Mouse (Mus musculus) lung, postnatal 0 days (tissue): ENCODE measurements around the gene Fstl1.

Experiments
- CTCF ChIP-seq: IDR thresholded peaks from 2 replicates; pipeline ENCODE4 v1.5.1; 2016; ENCODE audit warnings: antibody characterized with exemption, mild to moderate bottlenecking
- EP300 ChIP-seq: IDR thresholded peaks from 2 replicates; pipeline ENCODE4 v1.6.1; 2016; ENCODE audit warnings: antibody characterized with exemption, mild to moderate bottlenecking, control low read depth

GRCm38 (mm10) chr16:37753809-37754208, 22.9 kb upstream of the Fstl1 start:
- TF ChIP-seq CTCF: no peak
- TF ChIP-seq EP300: no peak
